Mouse (Mus musculus) forebrain, embryonic 13.5 days (tissue): ENCODE data around the gene Calhm1. TPM values are rescaled to one million over a fixed set of nuclear protein-coding genes. Genes with fewer than 3 reads are reported as not detected.

Experiments used
- ATAC-seq: fragments of 200-750 bp; cut with Nextera tagmentation; 2 replicates; pipeline ENCODE4 v1.8.0; 2017
- H3K27ac ChIP-seq: fragments of 300-500 bp; sonication (generic); 2 replicates; pipeline ENCODE4 v1.5.1; 2015; ENCODE audit warnings: inconsistent platforms, mild to moderate bottlenecking, moderate library complexity
- H3K27me3 ChIP-seq: fragments of 300-500 bp; sonication (generic); 2 replicates; pipeline ENCODE4 v1.6.1; 2015; ENCODE audit warnings: mild to moderate bottlenecking, inconsistent platforms
- H3K36me3 ChIP-seq: fragments of 300-500 bp; sonication (generic); 2 replicates; pipeline ENCODE4 v1.6.1; 2015; ENCODE audit warnings: mild to moderate bottlenecking, inconsistent platforms; ENCODE audit not compliant: poor library complexity, severe bottlenecking
- H3K4me1 ChIP-seq: fragments of 300-500 bp; sonication (generic); 2 replicates; pipeline ENCODE4 v1.6.1; 2015; ENCODE audit warnings: inconsistent platforms
- H3K4me2 ChIP-seq: fragments of 300-500 bp; sonication (generic); 2 replicates; pipeline ENCODE4 v1.6.1; 2015; ENCODE audit warnings: inconsistent platforms, mild to moderate bottlenecking, moderate library complexity
- H3K4me3 ChIP-seq: fragments of 300-500 bp; sonication (generic); 2 replicates; pipeline ENCODE4 v1.5.1; 2015; ENCODE audit warnings: mild to moderate bottlenecking, inconsistent platforms
- H3K9ac ChIP-seq: fragments of 300-500 bp; sonication (generic); 2 replicates; pipeline ENCODE4 v1.6.1; 2015; ENCODE audit warnings: mild to moderate bottlenecking, inconsistent platforms
- H3K9me3 ChIP-seq: fragments of 300-500 bp; sonication (generic); replicated peaks from 2 replicates; pipeline ENCODE4 v1.6.1; 2016; ENCODE audit warnings: inconsistent platforms
- WGBS: fragments of 180-500 bp; shearing (Covaris S2); methylation state at CpG from one replicate; pipeline ENCODE4 v1.1.7; 2015; 5-methylcytosine and 5-hydroxymethylcytosine counted together
- polyA plus RNA-seq: library from polyadenylated mRNA; unstranded; fragments of >200 nt; fragmentation: Nextera tagmentation; extraction: Ambion mirVana; gene quantifications from 2 replicates; pipeline ENCODE4 v1.2.1, GENCODE M21; 2015

The Calhm1 gene
- not detected in 2 replicates for polyA plus RNA-seq

DNA sequence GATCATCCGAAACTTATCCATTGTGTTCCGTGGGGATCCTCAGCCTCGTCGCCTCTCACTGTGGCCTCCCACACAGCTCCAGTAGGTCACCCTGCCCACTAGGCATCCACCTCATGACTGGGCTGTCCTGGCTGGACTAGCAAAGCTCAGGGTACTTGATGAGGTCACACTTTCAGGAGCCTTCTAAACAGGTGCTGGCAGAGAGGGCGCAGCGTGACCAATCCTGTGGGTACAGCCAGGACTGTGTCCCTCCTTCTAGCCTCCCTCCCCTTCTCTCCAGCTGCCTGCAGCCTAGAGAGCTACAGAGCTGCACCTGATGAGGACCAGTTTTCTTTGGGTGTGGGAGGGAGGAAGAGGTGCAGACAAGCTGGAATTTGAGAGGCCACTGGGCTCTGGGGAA, at the start of gene Calhm1:
Gene Calhm1, minus strand, starts transcription at position 101 of the 400 bp plus-strand sequence.
- Histone ChIP-seq H3K9ac (no peak within 1 kb of the TSS), H3K9me3 (no peaks in the 10 kb centered on the region), H3K27ac (no peak within 1 kb of the TSS), H3K4me1 (no peaks in the 10 kb centered on the region), H3K4me3 (no peak within 1 kb of the TSS), H3K4me2 (no peak within 1 kb of the TSS), H3K36me3 (no peaks in the 10 kb centered on the region), H3K27me3 (no peaks in the 10 kb centered on the region)
- WGBS, result 94% methylated on average over 6 of the region's 6 CpGs
- ATAC-seq, result no peak

GRCm38 (mm10) chr19:47192158-47192557, 48.1 kb upstream of the Calhm1 start:
- no peak for ATAC-seq
- 96% methylated on average over 5 of the region's 5 CpGs for WGBS

DNA sequence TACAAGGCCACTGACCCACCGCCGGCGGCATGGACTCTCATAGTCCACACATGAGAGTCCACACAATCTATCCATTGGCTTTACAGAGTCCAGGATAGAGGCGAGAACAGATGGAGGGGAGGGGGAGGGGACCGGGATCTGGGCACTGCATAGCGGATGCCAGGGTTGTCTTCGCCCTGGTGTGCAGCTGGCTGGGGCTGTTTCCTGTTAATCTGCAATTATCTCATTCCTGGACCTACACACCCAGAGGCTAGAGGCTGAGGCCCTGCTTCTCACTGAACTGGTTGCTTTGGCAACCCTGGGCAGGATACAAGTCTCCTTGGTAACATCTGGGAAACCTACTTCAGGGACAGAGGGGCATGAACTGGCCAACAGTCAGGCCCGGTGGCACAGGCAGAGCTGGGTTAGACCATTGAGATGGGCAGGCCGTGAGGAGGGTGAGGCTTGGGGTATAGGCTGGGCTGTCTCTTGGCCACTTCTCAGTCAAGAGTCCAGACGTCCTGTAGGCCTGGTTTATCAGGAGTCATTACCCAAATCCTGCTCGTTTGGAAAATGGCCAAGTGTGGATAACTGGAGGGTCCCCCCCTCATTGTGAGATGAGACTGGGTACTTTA, 44.6 kb upstream of the Calhm1 start:
- H3K9ac ChIP-seq, result no peak overlapping the region
- no peak overlapping the region for H3K4me2 ChIP-seq
- peak; percentile 75; the same call in 1 of the 2 replicates for ATAC-seq
- no peaks in the 10 kb centered on the region for H3K9me3 ChIP-seq
- H3K27me3 ChIP-seq, result no peaks in the 10 kb centered on the region
- H3K36me3 ChIP-seq, result no peaks in the 10 kb centered on the region
- 53% methylated on average over 11 of the region's 11 CpGs for WGBS
- H3K4me1 ChIP-seq, result peaks cover 12% of the 10 kb centered on the region
- H3K4me3 ChIP-seq, result no peak overlapping the region
- peak overlapping the region; percentile 20; the same call in 1 of the 2 replicates for H3K27ac ChIP-seq

More at GRCm38 (mm10) chr19:47192158-47192557, 48.1 kb upstream of the Calhm1 start:
- no peaks in the 10 kb centered on the region for H3K27me3 ChIP-seq
- H3K4me3 ChIP-seq, result no peak overlapping the region
- no peaks in the 10 kb centered on the region for H3K9me3 ChIP-seq
- peaks cover 12% of the 10 kb centered on the region for H3K4me1 ChIP-seq
- no peak overlapping the region for H3K9ac ChIP-seq
- no peak overlapping the region for H3K4me2 ChIP-seq
- no peak overlapping the region for H3K27ac ChIP-seq
- H3K36me3 ChIP-seq, result no peaks in the 10 kb centered on the region

DNA sequence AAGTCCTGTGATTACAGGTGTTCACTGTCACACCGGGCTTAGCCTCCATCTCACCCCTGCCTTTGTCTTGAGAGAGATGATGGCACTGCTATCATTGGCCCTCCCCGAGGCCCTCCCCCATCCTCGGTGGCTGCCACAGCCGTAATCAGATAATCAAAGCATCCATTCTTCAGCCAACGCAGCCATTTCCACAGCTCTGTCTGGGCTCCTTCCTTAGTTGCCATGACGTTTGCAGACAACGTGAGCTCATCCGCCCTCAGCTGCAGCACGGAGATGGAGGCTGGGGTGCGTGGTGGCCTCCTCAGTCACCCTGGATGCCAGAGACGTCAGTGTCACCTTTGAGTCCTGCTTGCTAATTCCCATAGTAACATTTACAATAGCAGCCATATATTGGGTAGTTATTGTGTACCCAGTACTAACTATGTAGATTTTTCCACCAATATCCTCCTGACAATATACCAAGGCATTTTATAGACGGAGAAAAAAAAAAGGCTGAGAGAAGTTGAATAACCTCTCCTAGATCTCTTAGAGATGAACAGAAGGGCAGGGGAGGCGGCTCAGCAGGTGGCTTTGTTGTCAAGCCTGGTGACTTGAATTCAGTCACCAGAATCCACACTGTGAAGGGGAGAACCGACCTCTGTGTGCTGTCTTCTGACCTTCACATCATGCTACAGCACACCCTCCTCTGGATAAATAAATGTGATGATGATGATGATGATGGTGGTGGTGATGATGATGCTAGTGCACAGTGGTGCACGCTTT, 42.6 kb upstream of the Calhm1 start:
- ATAC-seq, result no peak
- Histone ChIP-seq H3K4me2 (no peak overlapping the region), H3K9ac (no peak overlapping the region), H3K36me3 (no peaks in the 10 kb centered on the region), H3K9me3 (peaks cover 6% of the 10 kb centered on the region; the same call in 1 of the 2 replicates), H3K27ac (no peak overlapping the region), H3K4me1 (peaks cover 10% of the 10 kb centered on the region), H3K27me3 (peaks cover 5% of the 10 kb centered on the region; the same call in 1 of the 2 replicates), H3K4me3 (no peak overlapping the region)
- 52% methylated on average over 15 of the region's 15 CpGs for WGBS

GRCm38 (mm10) chr19:47184736-47185135, 40.7 kb upstream of the Calhm1 start:
- H3K4me3 ChIP-seq, result no peak overlapping the region
- ATAC-seq, result no peak
- H3K9me3 ChIP-seq, result peaks cover 7% of the 10 kb centered on the region; the same call in 1 of the 2 replicates
- no peak overlapping the region for H3K9ac ChIP-seq
- H3K27me3 ChIP-seq, result peaks cover 23% of the 10 kb centered on the region
- H3K4me2 ChIP-seq, result no peak overlapping the region
- H3K36me3 ChIP-seq, result no peaks in the 10 kb centered on the region
- WGBS, result 71% methylated on average over 4 of the region's 4 CpGs
- H3K4me1 ChIP-seq, result peaks cover 14% of the 10 kb centered on the region
- no peak overlapping the region for H3K27ac ChIP-seq

DNA sequence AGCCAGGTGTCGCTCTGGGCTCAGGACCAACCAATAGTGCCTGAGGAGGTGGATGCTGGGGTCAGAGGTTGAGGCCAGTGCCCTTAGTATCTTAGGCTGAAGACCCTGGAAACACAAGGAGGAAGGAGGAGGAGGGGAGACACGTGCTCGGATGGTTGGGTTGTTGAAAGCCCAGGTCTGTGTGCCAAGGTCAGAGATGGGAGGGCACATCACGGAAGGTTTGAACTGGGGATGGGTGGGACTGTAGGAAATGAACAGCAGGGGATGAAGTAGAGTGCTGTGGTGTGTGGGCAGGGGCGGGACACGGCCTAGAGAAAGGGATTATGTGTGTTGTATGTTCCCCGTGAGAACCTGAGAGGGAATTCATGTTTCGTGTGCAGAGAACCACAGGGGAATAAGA, 40.2 kb upstream of the Calhm1 start:
- Histone ChIP-seq H3K36me3 (no peaks in the 10 kb centered on the region), H3K9me3 (peaks cover 7% of the 10 kb centered on the region; the same call in 1 of the 2 replicates), H3K4me1 (peaks cover 19% of the 10 kb centered on the region), H3K4me2 (no peak overlapping the region), H3K27ac (no peak overlapping the region), H3K4me3 (no peak overlapping the region), H3K27me3 (peaks cover 28% of the 10 kb centered on the region), H3K9ac (no peak overlapping the region)
- no peak for ATAC-seq
- WGBS, result 70% methylated on average over 8 of the region's 8 CpGs

DNA sequence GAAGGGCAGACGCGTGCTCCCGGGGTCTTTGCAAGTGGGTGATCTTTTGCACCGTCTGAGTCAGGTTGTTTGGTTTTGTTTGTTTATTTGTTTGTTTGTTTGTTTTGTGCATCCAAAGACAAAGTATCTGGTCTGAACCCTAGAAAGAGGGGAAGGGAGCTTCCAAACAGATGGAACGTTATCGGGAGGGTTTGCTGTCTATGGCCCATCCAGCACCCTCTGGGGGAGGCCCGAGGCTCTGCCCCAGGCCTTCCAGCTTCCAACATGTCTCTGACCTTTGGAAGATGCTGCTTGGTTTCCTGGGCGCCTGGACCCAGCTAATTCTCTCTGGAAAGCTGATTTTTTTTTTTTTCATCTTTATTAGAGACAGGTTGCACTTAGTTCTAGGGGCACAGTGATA, 36.0 kb upstream of the Calhm1 start:
- 19% methylated on average over 8 of the region's 8 CpGs for WGBS
- H3K4me1 ChIP-seq, result peaks cover 11% of the 10 kb centered on the region
- H3K4me2 ChIP-seq, result peak overlapping the region; percentile 99
- peaks cover 56% of the 10 kb centered on the region for H3K27me3 ChIP-seq
- H3K4me3 ChIP-seq, result peak overlapping the region; percentile 66
- ATAC-seq, result no peak
- no peaks in the 10 kb centered on the region for H3K36me3 ChIP-seq
- H3K27ac ChIP-seq, result no peak overlapping the region
- peaks cover 7% of the 10 kb centered on the region; the same call in 1 of the 2 replicates for H3K9me3 ChIP-seq
- peak overlapping the region; percentile 73 for H3K9ac ChIP-seq

- peaks cover 11% of the 10 kb centered on the region for H3K4me1 ChIP-seq
- peak overlapping the region; percentile 66 for H3K4me3 ChIP-seq
- ATAC-seq, result peak; percentile 44
- H3K4me2 ChIP-seq, result peak overlapping the region; percentile 99
- H3K27me3 ChIP-seq, result peaks cover 56% of the 10 kb centered on the region
- H3K9me3 ChIP-seq, result peaks cover 7% of the 10 kb centered on the region; the same call in 1 of the 2 replicates
- peak overlapping the region; percentile 73 for H3K9ac ChIP-seq
- WGBS, result under 1% methylated on average over 35 of the region's 42 CpGs
- no peaks in the 10 kb centered on the region for H3K36me3 ChIP-seq
- H3K27ac ChIP-seq, result peak overlapping the region; percentile 35; the same call in 1 of the 2 replicates
These were observed 35.3 kb upstream of the Calhm1 start for GRCm38 (mm10) chr19:47179272-47179809.

DNA sequence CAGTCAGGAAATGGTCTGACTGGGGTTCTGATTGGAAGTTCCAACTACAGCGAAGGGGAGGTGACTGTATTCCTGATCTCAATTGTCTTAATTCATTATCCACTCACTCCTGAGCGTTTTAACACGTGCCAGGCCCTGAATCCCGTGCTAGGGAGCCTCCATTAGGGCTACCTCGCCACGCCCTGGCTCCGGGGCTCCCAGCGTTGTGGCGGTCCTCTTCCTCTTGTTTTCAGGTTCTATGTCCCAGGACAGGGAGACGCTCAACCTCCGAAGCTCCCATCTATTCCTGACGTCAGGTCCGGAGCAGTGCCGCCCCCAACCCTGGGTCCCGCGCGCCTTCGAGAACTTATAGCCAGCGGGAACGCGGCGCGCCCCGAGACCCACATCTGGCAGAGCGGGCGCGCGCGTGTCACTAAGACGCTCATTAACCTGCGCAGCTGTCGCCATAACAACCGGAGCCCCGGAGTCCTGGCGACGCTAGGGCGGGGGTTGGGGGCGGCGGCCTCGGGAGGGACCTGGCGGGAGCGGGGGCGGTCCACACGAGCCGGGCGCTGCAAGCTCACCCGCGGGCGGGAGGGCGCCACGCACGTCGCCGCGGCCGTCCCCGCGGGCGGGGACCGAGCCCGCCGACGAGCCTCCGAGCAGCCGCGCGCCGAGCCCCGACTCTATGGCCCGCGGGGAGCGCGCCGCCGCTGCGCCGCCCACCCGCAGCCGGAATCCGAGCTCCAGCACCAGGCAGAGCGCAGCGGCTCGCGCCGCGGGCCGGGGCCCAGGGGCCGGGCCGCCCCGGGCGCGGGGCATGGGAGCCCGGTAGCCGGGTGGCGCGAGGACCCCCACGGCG, 34.6 kb upstream of the Calhm1 start, which contains the start of gene Neurl1a:
Gene Neurl1a, plus strand, starts transcription at position 390 of the 841 bp plus-strand sequence.
- Histone ChIP-seq H3K27ac (peak within 1 kb of the TSS; percentile 35; the same call in 1 of the 2 replicates), H3K4me2 (peak within 1 kb of the TSS; percentile 99), H3K9ac (peak within 1 kb of the TSS; percentile 73), H3K9me3 (peaks cover 7% of the 10 kb centered on the region; the same call in 1 of the 2 replicates), H3K4me3 (peak within 1 kb of the TSS; percentile 66), H3K27me3 (peaks cover 56% of the 10 kb centered on the region), H3K36me3 (no peaks in the 10 kb centered on the region), H3K4me1 (peaks cover 11% of the 10 kb centered on the region)
- under 1% methylated on average over 58 of the region's 98 CpGs for WGBS
- peak; percentile 78 for ATAC-seq

DNA sequence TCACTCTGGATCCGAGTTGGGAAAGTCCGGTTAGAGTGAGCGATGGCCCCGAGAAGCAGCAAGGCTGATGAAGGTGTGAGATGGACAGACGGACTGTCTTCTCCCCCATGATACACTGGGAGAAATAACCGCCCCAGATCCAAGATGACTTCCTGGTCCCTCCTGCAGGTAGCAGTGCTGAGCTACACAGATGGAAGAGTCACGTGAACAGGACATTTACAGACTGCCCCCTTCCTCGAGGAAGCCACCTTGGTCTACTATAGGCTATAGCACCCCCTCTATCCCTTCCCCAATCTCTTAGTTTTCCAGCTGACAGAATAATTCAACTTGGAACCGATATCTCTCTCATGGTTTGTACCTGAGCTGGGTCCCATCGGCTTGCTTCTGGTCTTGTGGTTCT, 33.9 kb upstream of the Calhm1 start:
- ATAC-seq, result peak; percentile 56; the same call in 1 of the 2 replicates
- no peaks in the 10 kb centered on the region for H3K36me3 ChIP-seq
- H3K27ac ChIP-seq, result no peak overlapping the region
- H3K4me1 ChIP-seq, result peaks cover 11% of the 10 kb centered on the region
- no peak overlapping the region for H3K9ac ChIP-seq
- H3K9me3 ChIP-seq, result peaks cover 7% of the 10 kb centered on the region; the same call in 1 of the 2 replicates
- WGBS, result 27% methylated on average over 10 of the region's 10 CpGs
- peaks cover 56% of the 10 kb centered on the region for H3K27me3 ChIP-seq
- H3K4me3 ChIP-seq, result peak overlapping the region; percentile 66
- peak overlapping the region; percentile 99 for H3K4me2 ChIP-seq

DNA sequence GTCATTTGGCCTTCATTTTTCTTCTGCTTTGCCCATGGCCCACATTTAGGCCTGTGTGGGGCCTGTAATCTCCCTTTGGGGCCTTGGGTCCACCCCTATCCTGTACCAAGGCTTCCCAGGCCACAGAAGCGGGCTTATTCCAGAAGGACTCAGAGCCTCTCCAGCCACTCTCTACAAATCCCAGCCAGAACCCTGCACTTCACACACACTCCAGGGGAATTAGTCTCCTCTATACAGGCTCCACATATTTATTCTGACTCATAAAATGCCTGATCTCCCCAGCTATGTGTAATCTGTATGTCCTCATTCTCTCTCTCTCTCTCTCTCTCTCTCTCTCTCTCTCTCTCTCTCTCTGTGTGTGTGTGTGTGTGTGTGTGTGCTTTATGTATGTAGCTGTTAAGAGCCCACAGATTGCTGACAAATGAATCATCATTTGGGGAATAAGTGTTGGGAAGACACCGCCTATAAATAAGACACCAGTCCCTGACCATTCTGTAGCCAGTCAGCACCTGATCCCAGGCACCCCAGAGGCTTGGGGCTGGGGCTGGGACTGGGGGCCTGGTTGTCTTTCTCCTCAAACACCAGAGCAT, 33.0 kb upstream of the Calhm1 start:
- Histone ChIP-seq H3K27me3 (peaks cover 55% of the 10 kb centered on the region), H3K9me3 (peaks cover 4% of the 10 kb centered on the region; the same call in 1 of the 2 replicates)

More for the DNA sequence above, 33.0 kb upstream of the Calhm1 start:
- ATAC-seq, result no peak
- Histone ChIP-seq H3K4me2 (no peak overlapping the region), H3K4me1 (peaks cover 11% of the 10 kb centered on the region), H3K36me3 (no peaks in the 10 kb centered on the region), H3K9ac (no peak overlapping the region), H3K27ac (no peak overlapping the region), H3K4me3 (no peak overlapping the region)
- WGBS, result 81% methylated on average over 2 of the region's 2 CpGs
